ENCODE assay signal across 8 mouse cellular contexts in genomic region chr2:165818985-165819948, GRCm38 (mm10).
A peak's percentile ranks its signal among the peaks of the same experiment; 100 is the strongest.
DNase-seq lines count a peak whose midpoint lies in the region; ATAC-seq lines count a peak whose summit lies in the region.

No protein-coding gene starts in this region.

- DNase-seq in urinary bladder, postnatal 14 days (ENCODE audit: low spot score), result peak; percentile 57
- DNase-seq in urinary bladder, postnatal 4 days (ENCODE audit: low spot score in 2 of 2), result no peak
- peak; percentile 59 for DNase-seq in gastrocnemius, adult 8-10 months (ENCODE audit: low spot score in 2 of 2)
- peak; percentile 61 to 76 for DNase-seq in left cerebral cortex, postnatal 10 days (ENCODE audit: extremely low spot score in 1 of 2, low spot score in 2 of 2)
- DNase-seq in skeletal muscle tissue, adult 2 months (ENCODE audit: low read depth, low spot score), result peak; percentile 73

- ATAC-seq in common myeloid progenitor, adult 5-6 weeks (replicated peaks; ENCODE audit: low read depth, poor library complexity, severe bottlenecking), result peak; percentile 85
- peak; percentile 72 for ATAC-seq in inflammation-experienced regulatory T-cells, adult 6 months
- peak; percentile 95 for ATAC-seq in megakaryocyte progenitor cell, adult 5-6 weeks (replicated peaks; ENCODE audit: poor library complexity)

- intact Hi-C loops in left cerebral cortex, postnatal 10 days (cut with DNase I), result loop anchor here (2.0 to 5.0 kb wide), 2 partner anchors 96 to 228 kb away; no protein-coding TSS in a partner anchor

Comparison
In these comparisons a context has a peak if more than half of its experiments do, and no peak if none do; other contexts are left out.
1. DNase-seq: peak in urinary bladder, postnatal 14 days (single experiment), gastrocnemius, adult 8-10 months (2 of 2), left cerebral cortex, postnatal 10 days (2 of 2) and skeletal muscle tissue, adult 2 months (single experiment); none in urinary bladder, postnatal 4 days (0 of 2).
2. Peak in every context shown above with its lines, with median percentiles within 50 percentile points of each other: ATAC-seq.